Mouse (Mus musculus) liver, postnatal 0 days (tissue): ENCODE data around the gene Tbc1d4.

ENCODE experiments used
- CTCF ChIP-seq: sonication (generic); IDR thresholded peaks from 2 replicates; pipeline ENCODE4 v1.5.1; 2016; ENCODE audit warnings: antibody characterized with exemption, low read depth
- EP300 ChIP-seq: IDR thresholded peaks from 2 replicates; pipeline ENCODE4 v1.6.1; 2016; ENCODE audit warnings: antibody characterized with exemption, low read depth, mild to moderate bottlenecking

DNA sequence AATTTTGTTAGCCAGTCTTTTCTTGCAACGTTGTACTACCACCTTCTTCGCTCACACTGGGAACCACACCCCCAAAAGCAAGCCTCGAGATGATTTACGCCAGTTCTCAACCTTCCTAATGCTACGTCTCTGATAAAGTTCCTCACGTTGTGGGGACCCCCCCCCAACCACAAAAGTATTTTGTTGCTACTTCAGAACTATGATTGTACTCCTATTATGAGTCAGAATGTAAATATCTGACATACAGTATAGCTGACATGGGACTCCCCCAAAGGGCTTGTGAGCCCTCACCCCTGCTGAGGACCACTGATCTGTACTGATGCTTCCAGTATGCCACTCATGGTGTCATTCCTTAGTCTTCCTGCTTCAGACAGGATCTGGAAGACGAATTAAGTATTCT lies 128.4 kb downstream of the Tbc1d4 start:
- TF ChIP-seq EP300: no peak
- no peak for TF ChIP-seq CTCF
